Mouse (Mus musculus): Measurements from ENCODE around the gene Sypl2.

- no peak for TF ChIP-seq CTCF (IDR thresholded peaks at IDR 0.05; ENCODE audit: insufficient read depth, low read length)
- no peak for TF ChIP-seq POLR2A (IDR thresholded peaks at IDR 0.05; ENCODE audit: borderline replicate concordance, extremely low read depth, low read depth, low read length)
These were observed 30.4 kb downstream of the Sypl2 start for GRCm38 (mm10) chr3:108195941-108196590.
